Mouse (Mus musculus) neural tube, embryonic 12.5 days (tissue): ENCODE measurements around the gene Myadm. TPM values are rescaled to one million over a fixed set of nuclear protein-coding genes. Genes with fewer than 3 reads are reported as not detected.

Source experiments
- ATAC-seq: fragments of 200-750 bp; cut with Nextera tagmentation; 2 replicates; pipeline ENCODE4 v1.8.0; 2017; ENCODE audit warnings: low read depth, mild to moderate bottlenecking, moderate TSS enrichment, moderate library complexity; ENCODE audit not compliant: low FRiP score
- H3K27ac ChIP-seq: fragments of 300-500 bp; sonication (generic); 2 replicates; pipeline ENCODE4 v1.5.1; 2016
- H3K27me3 ChIP-seq: fragments of 300-500 bp; sonication (generic); replicated peaks from 2 replicates; pipeline ENCODE4 v1.6.1; 2016; ENCODE audit warnings: mild to moderate bottlenecking
- H3K36me3 ChIP-seq: fragments of 300-500 bp; sonication (generic); 2 replicates; pipeline ENCODE4 v1.6.1; 2016; ENCODE audit warnings: mild to moderate bottlenecking
- H3K4me1 ChIP-seq: fragments of 300-500 bp; sonication (generic); 2 replicates; pipeline ENCODE4 v1.6.1; 2016
- H3K4me2 ChIP-seq: fragments of 300-500 bp; sonication (generic); replicated peaks from 2 replicates; pipeline ENCODE4 v1.6.1; 2016; ENCODE audit warnings: mild to moderate bottlenecking
- H3K4me3 ChIP-seq: fragments of 300-500 bp; sonication (generic); 2 replicates; pipeline ENCODE4 v1.5.1; 2016
- H3K9ac ChIP-seq: fragments of 300-500 bp; sonication (generic); 2 replicates; pipeline ENCODE4 v1.6.1; 2016; ENCODE audit warnings: mild to moderate bottlenecking
- H3K9me3 ChIP-seq: fragments of 300-500 bp; sonication (generic); 2 replicates; pipeline ENCODE4 v1.6.1; 2016; ENCODE audit warnings: mild to moderate bottlenecking
- WGBS: fragments of 180-500 bp; shearing (Covaris S2); methylation state at CpG from one replicate; pipeline ENCODE4 v1.1.7; 2016; 5-methylcytosine and 5-hydroxymethylcytosine counted together
- polyA plus RNA-seq: library from polyadenylated mRNA; unstranded; fragments of >200 nt; fragmentation: Nextera tagmentation; extraction: Ambion mirVana; gene quantifications from 2 replicates; pipeline ENCODE4 v1.2.1, GENCODE M21; 2016

Myadm gene
- polyA plus RNA-seq, 1 experiment from 2014 or later: 37.2 TPM

DNA sequence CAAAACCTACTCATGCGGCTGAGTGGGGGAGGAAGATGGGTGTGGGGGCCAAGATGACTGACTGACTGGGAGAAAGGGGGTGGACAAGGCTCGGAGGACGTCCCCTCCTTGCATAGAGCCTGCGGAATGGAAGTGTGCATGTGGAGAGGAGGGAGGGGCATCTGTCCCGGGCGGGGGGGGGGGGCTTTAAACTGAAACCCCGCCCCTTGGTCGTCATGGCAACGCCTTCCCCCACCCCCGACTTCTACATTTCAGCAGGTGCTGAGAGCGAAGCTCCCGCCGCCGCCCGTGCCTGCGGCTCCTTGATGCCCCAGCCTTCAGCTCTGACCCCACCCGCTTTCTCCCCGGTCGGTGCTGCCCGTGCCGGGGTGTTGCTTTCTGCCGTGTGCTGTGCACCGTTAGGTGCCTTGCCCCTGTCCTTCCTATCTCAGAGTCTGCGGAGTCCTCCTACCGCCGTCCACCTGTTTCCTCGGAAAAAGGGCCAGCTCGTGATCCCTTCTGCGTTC is 14.4 kb downstream of the Myadm start:
- ATAC-seq: peak; percentile 58
- WGBS: under 1% methylated on average over 22 of the region's 29 CpGs
- H3K36me3 ChIP-seq: peaks cover 7% of the 10 kb centered on the region; the same call in 1 of the 2 replicates

DNA sequence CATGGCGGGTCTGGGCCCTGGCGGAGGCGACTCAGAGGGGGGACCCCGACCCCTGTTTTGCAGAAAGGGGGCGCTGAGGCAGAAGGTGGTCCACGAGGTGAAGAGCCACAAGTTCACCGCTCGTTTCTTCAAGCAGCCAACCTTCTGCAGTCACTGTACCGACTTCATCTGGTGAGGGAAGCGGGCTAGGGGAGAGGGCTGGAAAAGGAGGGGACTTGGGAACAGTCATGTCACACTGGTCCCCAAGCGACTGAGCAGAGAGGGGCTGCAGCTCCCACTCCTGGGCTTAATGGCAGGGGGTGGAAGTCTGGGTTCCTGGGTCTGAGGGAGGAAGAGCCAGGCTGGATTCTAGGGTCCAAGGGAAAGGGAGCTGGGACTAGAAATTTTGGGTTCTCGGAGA is 14.9 kb downstream of the Myadm start:
- peak overlapping the region; percentile 31 for H3K4me3 ChIP-seq
- H3K4me1 ChIP-seq: peaks cover 28% of the 10 kb centered on the region
- peaks cover 5% of the 10 kb centered on the region; the same call in 1 of the 2 replicates for H3K36me3 ChIP-seq
- 3% methylated on average over 12 of the region's 12 CpGs for WGBS
- peaks cover 45% of the 10 kb centered on the region for H3K27me3 ChIP-seq
- ATAC-seq: peak; percentile 52; the same call in 1 of the 2 replicates
- no peaks in the 10 kb centered on the region for H3K9me3 ChIP-seq
- H3K27ac ChIP-seq: no peak overlapping the region
- peak overlapping the region; percentile 70 for H3K4me2 ChIP-seq
- peak overlapping the region; percentile 26 for H3K9ac ChIP-seq

More for the DNA sequence above, 14.4 kb downstream of the Myadm start:
- H3K27me3 ChIP-seq: peaks cover 45% of the 10 kb centered on the region
- peak overlapping the region; percentile 26 for H3K9ac ChIP-seq
- H3K4me2 ChIP-seq: peak overlapping the region; percentile 70
- H3K4me3 ChIP-seq: peak overlapping the region; percentile 31
- H3K4me1 ChIP-seq: peaks cover 28% of the 10 kb centered on the region
- no peaks in the 10 kb centered on the region for H3K9me3 ChIP-seq
- H3K27ac ChIP-seq: no peak overlapping the region

DNA sequence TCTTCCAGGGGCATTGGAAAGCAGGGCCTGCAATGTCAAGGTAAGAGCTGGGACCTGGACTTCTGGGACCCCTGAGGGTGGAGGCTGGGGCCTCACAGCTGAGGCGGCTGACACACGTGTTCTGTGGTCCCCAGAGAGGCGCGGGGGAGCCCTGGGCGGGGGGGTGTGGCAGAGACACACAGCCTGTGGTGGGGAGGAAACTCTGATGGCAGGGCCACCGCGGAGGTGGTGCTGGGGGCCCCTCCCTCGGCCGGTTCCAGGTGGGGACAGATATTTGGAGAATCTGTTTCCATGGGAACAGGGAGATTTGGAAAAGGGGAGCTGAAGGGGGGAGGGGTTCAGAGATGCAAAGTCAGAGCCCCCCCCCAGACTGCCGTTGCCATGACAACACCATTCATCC is 15.4 kb downstream of the Myadm start:
- Histone ChIP-seq H3K9ac (no peak overlapping the region), H3K27ac (no peak overlapping the region), H3K4me2 (peak overlapping the region; percentile 70), H3K36me3 (peaks cover 5% of the 10 kb centered on the region; the same call in 1 of the 2 replicates), H3K4me1 (peaks cover 28% of the 10 kb centered on the region), H3K4me3 (no peak overlapping the region), H3K27me3 (peaks cover 45% of the 10 kb centered on the region), H3K9me3 (no peaks in the 10 kb centered on the region)
- 4% methylated on average over 10 of the region's 10 CpGs for WGBS
- ATAC-seq: peak; percentile 23; the same call in 1 of the 2 replicates

DNA sequence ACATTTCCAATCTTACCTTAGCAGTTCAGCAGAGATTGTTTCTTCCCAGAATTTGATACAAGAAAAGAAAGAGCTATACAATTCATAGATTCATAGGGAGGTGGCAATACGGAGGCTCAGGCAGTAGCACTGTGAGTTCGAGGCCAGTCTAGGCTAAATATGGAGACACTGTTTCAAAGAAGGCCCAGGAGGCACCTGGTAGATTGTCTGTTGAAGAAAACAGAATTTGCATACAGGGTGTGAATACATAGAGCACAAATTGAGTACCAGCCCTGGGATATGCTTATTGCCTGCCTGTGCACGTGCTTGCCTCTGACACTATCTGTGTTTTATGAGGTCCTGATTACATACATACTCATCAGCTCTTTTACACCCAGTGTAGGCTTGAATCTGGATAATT is 17.5 kb downstream of the Myadm start:
- H3K36me3 ChIP-seq: no peaks in the 10 kb centered on the region
- H3K4me1 ChIP-seq: peaks cover 28% of the 10 kb centered on the region
- H3K4me2 ChIP-seq: no peak overlapping the region
- no peak overlapping the region for H3K27ac ChIP-seq
- ATAC-seq: no peak
- peaks cover 7% of the 10 kb centered on the region; the same call in 1 of the 2 replicates for H3K9me3 ChIP-seq
- WGBS: 71% methylated on average over 3 of the region's 3 CpGs
- no peak overlapping the region for H3K9ac ChIP-seq
- no peak overlapping the region for H3K4me3 ChIP-seq
- H3K27me3 ChIP-seq: peaks cover 35% of the 10 kb centered on the region

DNA sequence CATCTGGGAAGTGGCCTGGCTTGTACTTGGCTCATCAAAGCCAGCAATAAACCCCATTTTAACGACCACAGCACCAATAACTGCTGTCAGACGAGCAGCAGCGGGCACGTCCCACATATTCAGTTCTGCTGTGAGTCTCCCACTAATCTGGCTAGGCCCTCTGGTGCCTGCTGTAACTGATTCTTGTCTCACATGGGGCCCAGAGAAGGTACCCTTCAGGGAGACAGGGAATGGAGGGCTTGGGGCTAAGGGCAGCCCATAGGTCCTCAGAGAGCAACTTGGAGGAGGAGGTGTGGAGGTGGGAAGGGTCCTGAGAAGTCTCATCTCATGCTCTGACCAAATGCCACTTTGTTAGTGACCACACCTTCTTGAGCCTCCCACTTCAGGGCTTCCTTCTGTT is 19.8 kb downstream of the Myadm start:
- H3K36me3 ChIP-seq: no peaks in the 10 kb centered on the region
- 39% methylated on average over 4 of the region's 4 CpGs for WGBS
- H3K4me3 ChIP-seq: no peak overlapping the region

DNA sequence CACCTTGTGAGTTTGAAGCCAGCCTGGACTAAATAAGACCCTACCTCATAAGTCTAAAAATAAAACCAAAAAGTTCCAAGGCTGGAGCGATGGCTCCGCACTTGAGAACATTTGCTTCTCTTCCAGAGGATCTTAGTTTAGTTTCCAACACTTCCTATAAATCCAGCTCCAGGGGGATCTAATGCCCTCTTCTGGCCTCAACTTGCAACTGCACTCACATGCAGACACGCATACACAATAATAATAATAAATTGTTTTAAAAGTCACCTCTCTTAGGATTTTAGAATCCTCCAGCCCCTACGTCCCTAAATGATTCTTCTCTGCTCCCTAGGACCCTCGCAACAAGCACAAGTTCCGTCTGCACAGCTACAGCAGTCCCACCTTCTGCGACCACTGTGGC is 21.4 kb downstream of the Myadm start:
- ATAC-seq: no peak
- Histone ChIP-seq H3K27me3 (peaks cover 5% of the 10 kb centered on the region; the same call in 1 of the 2 replicates), H3K4me1 (no peaks in the 10 kb centered on the region), H3K36me3 (no peaks in the 10 kb centered on the region), H3K9ac (no peak overlapping the region), H3K27ac (no peak overlapping the region), H3K4me2 (no peak overlapping the region), H3K4me3 (no peak overlapping the region), H3K9me3 (peaks cover 7% of the 10 kb centered on the region; the same call in 1 of the 2 replicates)
- 94% methylated on average over 7 of the region's 7 CpGs for WGBS

More for the DNA sequence above, 19.8 kb downstream of the Myadm start:
- no peak for ATAC-seq
- peaks cover 7% of the 10 kb centered on the region; the same call in 1 of the 2 replicates for H3K9me3 ChIP-seq
- H3K27ac ChIP-seq: no peak overlapping the region
- peaks cover 17% of the 10 kb centered on the region for H3K27me3 ChIP-seq
- peaks cover 12% of the 10 kb centered on the region for H3K4me1 ChIP-seq
- no peak overlapping the region for H3K4me2 ChIP-seq
- H3K9ac ChIP-seq: no peak overlapping the region

DNA sequence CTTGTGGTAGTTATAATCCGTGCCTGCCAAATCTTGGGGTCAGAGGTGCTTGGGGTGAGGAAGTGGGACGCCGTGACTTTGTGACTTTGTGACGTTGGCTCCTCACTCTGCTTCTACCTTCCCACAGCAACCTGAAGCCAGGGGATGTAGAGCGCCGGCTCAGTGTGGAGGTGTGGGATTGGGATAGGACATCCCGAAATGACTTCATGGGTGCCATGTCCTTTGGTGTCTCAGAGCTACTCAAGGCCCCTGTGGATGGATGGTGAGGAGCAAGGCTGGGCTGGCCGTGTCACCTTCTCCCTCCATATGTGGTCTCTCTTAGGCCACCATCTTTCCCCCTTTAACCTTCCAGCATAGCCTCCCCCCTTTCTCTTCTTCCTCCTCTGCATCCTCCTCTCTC is 24.7 kb downstream of the Myadm start:
- Histone ChIP-seq H3K4me3 (no peak overlapping the region), H3K27ac (no peak overlapping the region), H3K36me3 (no peaks in the 10 kb centered on the region), H3K9ac (no peak overlapping the region), H3K4me2 (no peak overlapping the region), H3K9me3 (peaks cover 7% of the 10 kb centered on the region; the same call in 1 of the 2 replicates), H3K27me3 (no peaks in the 10 kb centered on the region), H3K4me1 (no peaks in the 10 kb centered on the region)
- no peak for ATAC-seq
- WGBS: 84% methylated on average over 8 of the region's 8 CpGs

DNA sequence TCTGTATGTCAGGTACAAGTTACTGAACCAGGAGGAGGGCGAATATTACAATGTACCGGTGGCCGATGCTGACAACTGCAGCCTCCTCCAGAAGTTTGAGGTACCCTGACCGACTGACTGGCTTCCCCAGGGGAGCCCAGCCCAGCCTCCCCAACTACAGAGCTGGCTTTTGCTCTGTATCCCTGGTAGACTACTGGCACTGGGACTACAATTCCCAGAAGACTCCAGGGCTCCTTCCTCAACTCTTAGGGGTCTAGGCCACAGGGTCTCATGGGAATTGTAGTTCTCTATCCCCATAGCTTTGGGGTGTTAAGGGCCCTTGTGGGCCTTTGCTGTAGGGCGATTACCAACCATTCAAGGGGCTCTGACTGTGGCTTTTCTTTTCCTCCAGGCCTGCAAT is 25.2 kb downstream of the Myadm start:
- Histone ChIP-seq H3K27ac (no peak overlapping the region), H3K9me3 (peaks cover 7% of the 10 kb centered on the region; the same call in 1 of the 2 replicates), H3K27me3 (no peaks in the 10 kb centered on the region), H3K36me3 (no peaks in the 10 kb centered on the region), H3K4me1 (no peaks in the 10 kb centered on the region), H3K9ac (no peak overlapping the region), H3K4me3 (no peak overlapping the region), H3K4me2 (no peak overlapping the region)
- 66% methylated on average over 5 of the region's 5 CpGs for WGBS
- ATAC-seq: peak; percentile 76

DNA sequence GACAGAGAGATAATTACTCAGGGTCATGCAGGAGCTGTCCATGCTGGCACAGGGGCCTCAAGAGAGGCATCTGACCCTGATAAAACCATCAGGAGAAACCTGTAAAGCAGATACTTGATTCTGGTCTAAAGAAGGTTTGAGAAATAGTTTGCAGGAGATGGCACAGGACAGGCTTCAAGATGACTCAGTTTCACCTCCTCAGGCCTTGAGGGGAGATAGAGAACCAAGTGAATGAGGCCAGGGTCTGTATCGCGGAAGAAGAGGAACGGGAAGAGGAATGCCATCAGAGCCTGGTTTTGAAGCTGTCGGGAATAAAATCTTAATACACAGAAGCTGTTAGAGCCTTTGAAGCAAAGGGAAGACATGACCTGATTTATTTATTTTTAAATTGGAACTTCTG is 28.8 kb downstream of the Myadm start:
- no peak for ATAC-seq
- Histone ChIP-seq H3K4me1 (no peaks in the 10 kb centered on the region), H3K9me3 (no peaks in the 10 kb centered on the region), H3K9ac (no peak overlapping the region), H3K36me3 (no peaks in the 10 kb centered on the region), H3K4me3 (no peak overlapping the region), H3K27ac (no peak overlapping the region), H3K27me3 (no peaks in the 10 kb centered on the region), H3K4me2 (no peak overlapping the region)
- WGBS: 39% methylated on average over 4 of the region's 4 CpGs

DNA sequence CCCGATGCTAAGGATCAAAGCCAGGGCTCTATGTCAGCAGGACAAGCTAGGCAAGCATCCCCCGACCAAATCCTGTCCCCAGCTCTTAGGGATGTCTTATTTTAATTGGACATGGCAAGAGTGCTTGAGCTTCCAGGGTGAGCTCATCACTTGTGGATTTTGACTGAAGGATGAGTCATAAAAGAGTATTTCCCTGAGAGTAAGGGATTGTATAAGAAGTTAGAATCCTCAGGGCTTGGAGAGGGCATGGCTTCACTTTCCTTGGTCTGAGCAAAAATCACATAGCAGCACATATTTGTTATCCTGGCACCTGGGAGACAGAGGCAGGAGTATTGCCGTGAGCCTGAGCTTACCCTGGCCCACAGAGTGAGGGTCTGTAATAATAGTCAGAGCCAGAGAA is 32.0 kb downstream of the Myadm start:
- WGBS: 75% methylated on average over 3 of the region's 3 CpGs
- H3K4me3 ChIP-seq: no peak overlapping the region
- H3K27ac ChIP-seq: no peak overlapping the region
- no peaks in the 10 kb centered on the region for H3K27me3 ChIP-seq
- no peaks in the 10 kb centered on the region for H3K36me3 ChIP-seq
- no peaks in the 10 kb centered on the region for H3K4me1 ChIP-seq
- ATAC-seq: no peak
- H3K4me2 ChIP-seq: no peak overlapping the region
- H3K9me3 ChIP-seq: no peaks in the 10 kb centered on the region
- no peak overlapping the region for H3K9ac ChIP-seq

DNA sequence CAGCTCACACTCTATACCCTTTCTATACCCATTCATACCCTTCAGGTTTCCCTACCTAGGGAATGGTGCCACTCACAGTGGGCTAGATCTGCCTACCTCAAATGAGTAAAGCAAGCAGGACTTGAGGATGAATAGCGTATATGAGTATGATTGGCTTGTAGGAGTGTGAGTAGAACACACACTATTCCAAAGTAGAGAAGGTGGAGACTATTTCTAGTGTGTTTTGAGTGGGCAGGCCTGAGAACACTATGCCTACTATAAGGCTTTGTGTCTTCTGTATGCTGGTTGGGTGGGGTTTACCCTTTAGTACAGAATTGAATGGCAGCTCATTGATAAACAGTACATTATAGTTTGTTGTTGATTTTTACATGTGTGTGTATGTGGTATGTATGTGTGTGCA is 34.9 kb downstream of the Myadm start:
- H3K9me3 ChIP-seq: no peaks in the 10 kb centered on the region
- 85% methylated on average over 1 of the region's 1 CpGs for WGBS
- ATAC-seq: no peak

DNA sequence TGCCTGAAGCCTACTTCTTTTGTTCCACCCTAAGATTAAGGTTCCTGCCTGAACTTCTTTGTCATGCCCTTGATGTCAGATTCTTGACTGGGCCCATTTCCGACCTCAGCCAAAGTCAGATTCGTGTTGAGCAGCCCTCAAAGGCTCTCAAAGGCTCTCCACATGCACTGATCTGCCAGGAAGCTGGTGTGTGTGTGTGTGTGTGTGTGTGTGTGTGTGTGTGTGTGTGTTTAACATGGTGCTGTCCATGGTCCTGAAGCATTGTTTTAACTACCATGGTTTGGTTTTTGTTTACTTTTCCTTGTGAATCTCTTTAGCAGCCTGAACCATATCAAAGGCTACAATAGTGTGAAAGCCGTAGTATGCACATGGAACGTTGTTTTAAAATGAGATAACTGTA is 39.1 kb downstream of the Myadm start:
- Histone ChIP-seq H3K27ac (no peak overlapping the region), H3K9ac (no peak overlapping the region), H3K4me2 (no peak overlapping the region), H3K9me3 (no peaks in the 10 kb centered on the region), H3K36me3 (no peaks in the 10 kb centered on the region), H3K4me3 (no peak overlapping the region), H3K4me1 (0 out of 2 replicates have a peak, but pooled peaks cover 5% of the 10 kb centered on the region), H3K27me3 (peaks cover 4% of the 10 kb centered on the region; the same call in 1 of the 2 replicates)
- 80% methylated on average over 4 of the region's 4 CpGs for WGBS
- ATAC-seq: no peak

More for the DNA sequence above, 34.9 kb downstream of the Myadm start:
- Histone ChIP-seq H3K36me3 (no peaks in the 10 kb centered on the region), H3K4me1 (no peaks in the 10 kb centered on the region), H3K27ac (no peak overlapping the region), H3K4me3 (no peak overlapping the region), H3K27me3 (no peaks in the 10 kb centered on the region), H3K4me2 (no peak overlapping the region), H3K9ac (no peak overlapping the region)
